22 mouse cellular contexts compared by ENCODE assay signal in the genomic region with DNA sequence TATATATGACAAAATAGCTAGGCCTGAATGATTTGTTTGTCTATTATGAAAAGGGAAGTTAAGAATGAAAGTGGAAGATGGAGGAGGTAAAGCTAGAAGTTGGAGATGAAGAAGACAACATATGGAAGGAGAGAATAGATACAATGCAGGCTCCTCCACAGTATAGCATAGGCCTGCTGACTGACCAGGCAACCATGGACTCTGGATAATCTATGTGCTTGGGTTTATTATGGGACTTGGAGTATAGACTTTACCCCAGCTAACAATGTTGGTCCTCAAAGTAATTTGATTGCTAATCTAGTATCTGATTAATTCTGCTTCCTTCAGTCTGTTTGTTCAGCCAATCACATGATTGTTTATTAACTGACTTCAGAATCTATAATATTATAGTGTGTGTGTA. TPM values are rescaled to one million over a fixed set of nuclear protein-coding genes. Genes with fewer than 3 reads are reported as not detected.
DNase-seq lines count a peak whose midpoint lies in the region; ATAC-seq and TF ChIP-seq lines count a peak whose summit lies in the region.
"Had no signal": no experiment of that assay in that cellular context is flagged by ENCODE, and none has a peak within 500 bp of the region (broad histone marks: within the 10 kb centered on the region; RNA-seq: fewer than 3 reads in every experiment).

No protein-coding gene starts in this region.

- no peak overlapping the region for H3K9ac ChIP-seq in intestine, embryonic 15.5 days
- H3K9ac ChIP-seq in intestine, postnatal 0 days (ENCODE audit: low read depth, low read length), result no peak overlapping the region
- H3K9ac ChIP-seq in stomach, embryonic 16.5 days (ENCODE audit: low read length), result no peak overlapping the region
- H3K9ac ChIP-seq in stomach, postnatal 0 days (ENCODE audit: low read length), result no peak overlapping the region
- no peak overlapping the region for H3K9ac ChIP-seq in intestine, embryonic 16.5 days (ENCODE audit: low read depth, low read length)
- no peak overlapping the region for H3K9ac ChIP-seq in midbrain, embryonic 13.5 days (replicated peaks)

- H3K4me1 ChIP-seq in intestine, embryonic 15.5 days (replicated peaks), result no peaks in the 10 kb centered on the region
- no peaks in the 10 kb centered on the region for H3K4me1 ChIP-seq in intestine, postnatal 0 days (replicated peaks; ENCODE audit: control insufficient read depth, insufficient read depth, low read length)
- H3K4me1 ChIP-seq in stomach, embryonic 16.5 days (ENCODE audit: control insufficient read depth, insufficient read depth, low read length), result no peaks in the 10 kb centered on the region
- H3K4me1 ChIP-seq in stomach, postnatal 0 days (replicated peaks; ENCODE audit: control insufficient read depth, insufficient read depth), result no peaks in the 10 kb centered on the region
- no peaks in the 10 kb centered on the region for H3K4me1 ChIP-seq in intestine, embryonic 16.5 days (ENCODE audit: control insufficient read depth, insufficient read depth, low read length)
- no peaks in the 10 kb centered on the region for H3K4me1 ChIP-seq in midbrain, embryonic 13.5 days (replicated peaks)

- H3K27me3 ChIP-seq in intestine, embryonic 15.5 days (replicated peaks), result no peaks in the 10 kb centered on the region
- no peaks in the 10 kb centered on the region for H3K27me3 ChIP-seq in intestine, postnatal 0 days (replicated peaks; ENCODE audit: control insufficient read depth, insufficient read depth, low read length)
- no peaks in the 10 kb centered on the region for H3K27me3 ChIP-seq in stomach, embryonic 16.5 days (ENCODE audit: control insufficient read depth, insufficient read depth, low read length)
- no peaks in the 10 kb centered on the region for H3K27me3 ChIP-seq in stomach, postnatal 0 days (ENCODE audit: control insufficient read depth, insufficient read depth, low read length)
- H3K27me3 ChIP-seq in intestine, embryonic 16.5 days (replicated peaks; ENCODE audit: control insufficient read depth, insufficient read depth, low read length), result no peaks in the 10 kb centered on the region
- no peaks in the 10 kb centered on the region for H3K27me3 ChIP-seq in midbrain, embryonic 13.5 days
- H3K27me3 ChIP-seq: Patski had no signal

- H3K36me3 ChIP-seq in intestine, embryonic 15.5 days, result no peaks in the 10 kb centered on the region
- no peaks in the 10 kb centered on the region for H3K36me3 ChIP-seq in intestine, postnatal 0 days (ENCODE audit: control insufficient read depth, insufficient read depth)
- H3K36me3 ChIP-seq in stomach, embryonic 16.5 days (ENCODE audit: control insufficient read depth, insufficient read depth, low read length), result no peaks in the 10 kb centered on the region
- no peaks in the 10 kb centered on the region for H3K36me3 ChIP-seq in stomach, postnatal 0 days (ENCODE audit: control insufficient read depth, insufficient read depth, low read length)
- no peaks in the 10 kb centered on the region for H3K36me3 ChIP-seq in intestine, embryonic 16.5 days (ENCODE audit: control insufficient read depth, insufficient read depth, low read length)
- H3K36me3 ChIP-seq in midbrain, embryonic 13.5 days, result no peaks in the 10 kb centered on the region
- H3K36me3 ChIP-seq: G1E had no signal

- H3K4me2 ChIP-seq in intestine, embryonic 15.5 days (replicated peaks), result no peak overlapping the region
- no peak overlapping the region for H3K4me2 ChIP-seq in intestine, postnatal 0 days (replicated peaks; ENCODE audit: low read depth)
- H3K4me2 ChIP-seq in stomach, embryonic 16.5 days (ENCODE audit: low read depth, low read length), result no peak overlapping the region
- H3K4me2 ChIP-seq in stomach, postnatal 0 days (replicated peaks; ENCODE audit: low read depth), result no peak overlapping the region
- H3K4me2 ChIP-seq in intestine, embryonic 16.5 days (ENCODE audit: low read depth, low read length), result no peak overlapping the region
- no peak overlapping the region for H3K4me2 ChIP-seq in midbrain, embryonic 13.5 days (replicated peaks)

- H3K9me3 ChIP-seq in intestine, embryonic 15.5 days, result no peaks in the 10 kb centered on the region
- no peaks in the 10 kb centered on the region for H3K9me3 ChIP-seq in intestine, postnatal 0 days (ENCODE audit: control insufficient read depth)
- H3K9me3 ChIP-seq in stomach, embryonic 16.5 days (replicated peaks; ENCODE audit: control insufficient read depth, low read length), result no peaks in the 10 kb centered on the region
- no peaks in the 10 kb centered on the region for H3K9me3 ChIP-seq in stomach, postnatal 0 days (ENCODE audit: control insufficient read depth, low read length)
- H3K9me3 ChIP-seq in intestine, embryonic 16.5 days (ENCODE audit: control insufficient read depth, low read length), result no peaks in the 10 kb centered on the region
- no peaks in the 10 kb centered on the region for H3K9me3 ChIP-seq in midbrain, embryonic 13.5 days
- H3K9me3 ChIP-seq: G1E had no signal

- 0 out of 2 replicates have a peak, but pooled peaks have one; percentile 62 for ATAC-seq in intestine, embryonic 15.5 days
- ATAC-seq in intestine, postnatal 0 days, result no peak
- ATAC-seq in stomach, embryonic 16.5 days (ENCODE audit: insufficient read depth, low FRiP score), result peak; percentile 29; the same call in 1 of the 2 replicates
- no peak for ATAC-seq in stomach, postnatal 0 days (ENCODE audit: low FRiP score, low TSS enrichment)
- ATAC-seq in intestine, embryonic 16.5 days, result peak; percentile 76
- no peak for ATAC-seq in midbrain, embryonic 13.5 days
- ATAC-seq: activated CD4-positive, CD25-positive, alpha-beta regulatory T cell, adult 4 months; CD4-positive, CD25-positive, alpha-beta regulatory T cell, adult 4 months; Patski had no signal

- H3K27ac ChIP-seq in intestine, embryonic 15.5 days, result no peak overlapping the region
- H3K27ac ChIP-seq in intestine, postnatal 0 days (ENCODE audit: low read depth, low read length), result no peak overlapping the region
- no peak overlapping the region for H3K27ac ChIP-seq in stomach, embryonic 16.5 days (ENCODE audit: low read length)
- H3K27ac ChIP-seq in stomach, postnatal 0 days (replicated peaks), result no peak overlapping the region
- no peak overlapping the region for H3K27ac ChIP-seq in intestine, embryonic 16.5 days (ENCODE audit: low read length)
- H3K27ac ChIP-seq in midbrain, embryonic 13.5 days, result no peak overlapping the region

- no peak overlapping the region for H3K4me3 ChIP-seq in intestine, embryonic 15.5 days (replicated peaks)
- H3K4me3 ChIP-seq in intestine, postnatal 0 days (ENCODE audit: low read depth, low read length), result no peak overlapping the region
- no peak overlapping the region for H3K4me3 ChIP-seq in stomach, embryonic 16.5 days (replicated peaks; ENCODE audit: low read length)
- no peak overlapping the region for H3K4me3 ChIP-seq in stomach, postnatal 0 days (ENCODE audit: low read depth, low read length)
- H3K4me3 ChIP-seq in intestine, embryonic 16.5 days (ENCODE audit: low read length), result no peak overlapping the region
- H3K4me3 ChIP-seq in midbrain, embryonic 13.5 days (replicated peaks), result no peak overlapping the region

- DNase-seq in stomach, postnatal 0 days (ENCODE audit: low spot score), result no peak
- DNase-seq: adrenal gland, adult 2 months; adrenal gland, adult 8-10 months; adrenal gland, postnatal 10 days; adrenal gland, postnatal 14 days; adrenal gland, postnatal 25 days; adrenal gland, postnatal 36 days; B cell, adult 2 months; cerebellum, adult 11 months; cerebellum, adult 11-12 months; cerebellum, adult 18-20 months had no signal

- TF ChIP-seq CTCF in intestine, postnatal 0 days (IDR thresholded peaks at IDR 0.05; ENCODE audit: low read depth), result no peak
- no peak for TF ChIP-seq CTCF in stomach, postnatal 0 days (IDR thresholded peaks at IDR 0.05; ENCODE audit: low read depth)

- no peak for TF ChIP-seq EP300 in stomach, postnatal 0 days (optimal IDR thresholded peaks at IDR 0.05)

RNA-seq across cellular contexts. Expression of a gene that starts 10.6 kb away (rescaled TPM):
- polyA plus RNA-seq in intestine, embryonic 15.5 days (2015; fragmentation: Nextera tagmentation; extraction: Ambion mirVana), result 1.3 and 2.4 TPM in 2 replicates
- polyA plus RNA-seq in intestine, postnatal 0 days (2015; fragmentation: Nextera tagmentation; extraction: Ambion mirVana), result 10.2 and 12.0 TPM in 2 replicates
- 9.2 and 9.6 TPM in 2 replicates for polyA plus RNA-seq in stomach, embryonic 16.5 days (2015; fragmentation: Nextera tagmentation; extraction: Ambion mirVana)
- polyA plus RNA-seq in stomach, postnatal 0 days (2015; fragmentation: Nextera tagmentation; extraction: Ambion mirVana), result 12.2 and 15.4 TPM in 2 replicates
- 3.2 and 6.1 TPM in 2 replicates for polyA plus RNA-seq in intestine, embryonic 16.5 days (2015; fragmentation: Nextera tagmentation; extraction: Ambion mirVana)
- not detected in 2 replicates for polyA plus RNA-seq in midbrain, embryonic 13.5 days (2015; fragmentation: Nextera tagmentation; extraction: Ambion mirVana)
- polyA plus RNA-seq: activated CD4-positive, CD25-positive, alpha-beta regulatory T cell, adult 4 months; adrenal gland, adult 2 months; C2C12; CD4-positive, CD25-positive, alpha-beta regulatory T cell, adult 4 months; G1E; Patski had no signal

RNA-seq across cellular contexts. Expression of a gene that starts 27.1 kb away (rescaled TPM):
- polyA plus RNA-seq in intestine, embryonic 15.5 days (2015; fragmentation: Nextera tagmentation; extraction: Ambion mirVana), result not detected in 2 replicates
- not detected in 2 replicates for polyA plus RNA-seq in intestine, postnatal 0 days (2015; fragmentation: Nextera tagmentation; extraction: Ambion mirVana)
- polyA plus RNA-seq in stomach, embryonic 16.5 days (2015; fragmentation: Nextera tagmentation; extraction: Ambion mirVana), result 0.74 and 1.8 TPM in 2 replicates
- polyA plus RNA-seq in stomach, postnatal 0 days (2015; fragmentation: Nextera tagmentation; extraction: Ambion mirVana), result 1.2 and 1.6 TPM in 2 replicates
- not detected in 2 replicates for polyA plus RNA-seq in intestine, embryonic 16.5 days (2015; fragmentation: Nextera tagmentation; extraction: Ambion mirVana)
- not detected in 2 replicates for polyA plus RNA-seq in midbrain, embryonic 13.5 days (2015; fragmentation: Nextera tagmentation; extraction: Ambion mirVana)
- polyA plus RNA-seq: activated CD4-positive, CD25-positive, alpha-beta regulatory T cell, adult 4 months; adrenal gland, adult 2 months; brain, embryonic 14.5 days; C2C12; CD4-positive, CD25-positive, alpha-beta regulatory T cell, adult 4 months; G1E; Patski had no signal

Comparison
In these comparisons a context has a peak if more than half of its experiments do, and no peak if none do; other contexts are left out.
1. ATAC-seq: peak in intestine, embryonic 15.5 days (single experiment), stomach, embryonic 16.5 days (single experiment) and intestine, embryonic 16.5 days (single experiment); none in intestine, postnatal 0 days (single experiment), stomach, postnatal 0 days (single experiment) and midbrain, embryonic 13.5 days (single experiment).